Mouse (Mus musculus): ENCODE results near the gene Cdkl3. TPM values are rescaled to one million over a fixed set of nuclear protein-coding genes. Genes with fewer than 3 reads are reported as not detected.

The Cdkl3 gene
- 13.4 and 13.9 TPM in 2 replicates for polyA plus RNA-seq (2015; fragmentation: Nextera tagmentation; extraction: Ambion mirVana)

GRCm38 (mm10) chr11:52003772-52004528 is at the start of gene Cdkl3:
Gene Cdkl3 (plus strand): TSS chr11:52004221.
- peak; percentile 89 for ATAC-seq (ENCODE audit: insufficient number of reproducible peaks, insufficient read depth, low FRiP score, low TSS enrichment, low read depth)
- Histone ChIP-seq H3K27ac (peak within 1 kb of the TSS; percentile 92), H3K4me1 (peaks cover 27% of the 10 kb centered on the region), H3K27me3 (no peaks in the 10 kb centered on the region), H3K9me3 (no peaks in the 10 kb centered on the region), H3K4me2 (peak within 1 kb of the TSS; percentile 73), H3K4me3 (peak within 1 kb of the TSS; percentile 73), H3K9ac (peak within 1 kb of the TSS; percentile 84), H3K36me3 (no peaks in the 10 kb centered on the region)
- WGBS = under 1% methylated on average over 51 of the region's 51 CpGs

- no peaks in the 10 kb centered on the region for H3K36me3 ChIP-seq
- H3K27me3 ChIP-seq = no peaks in the 10 kb centered on the region
- 66% methylated on average over 9 of the region's 9 CpGs for WGBS
- no peaks in the 10 kb centered on the region for H3K9me3 ChIP-seq
- H3K4me3 ChIP-seq = no peak overlapping the region
- H3K4me1 ChIP-seq = no peaks in the 10 kb centered on the region
- H3K4me2 ChIP-seq = no peak overlapping the region
- H3K9ac ChIP-seq = no peak overlapping the region
- ATAC-seq (ENCODE audit: insufficient number of reproducible peaks, insufficient read depth, low FRiP score, low TSS enrichment, low read depth) = no peak
- no peak overlapping the region for H3K27ac ChIP-seq
Measured at GRCm38 (mm10) chr11:51956112-51956511, 47.9 kb upstream of the Cdkl3 start.

GRCm38 (mm10) chr11:51957760-51958159 is 46.3 kb upstream of the Cdkl3 start:
- H3K36me3 ChIP-seq = no peaks in the 10 kb centered on the region
- no peak overlapping the region for H3K9ac ChIP-seq
- H3K4me2 ChIP-seq = no peak overlapping the region
- H3K9me3 ChIP-seq = no peaks in the 10 kb centered on the region
- no peak overlapping the region for H3K4me3 ChIP-seq
- no peaks in the 10 kb centered on the region for H3K4me1 ChIP-seq
- H3K27me3 ChIP-seq = no peaks in the 10 kb centered on the region
- 89% methylated on average over 4 of the region's 4 CpGs for WGBS
- ATAC-seq (ENCODE audit: insufficient number of reproducible peaks, insufficient read depth, low FRiP score, low TSS enrichment, low read depth) = no peak
- H3K27ac ChIP-seq = no peak overlapping the region

GRCm38 (mm10) chr11:51959511-51959910 is 44.5 kb upstream of the Cdkl3 start:
- ATAC-seq (ENCODE audit: insufficient number of reproducible peaks, insufficient read depth, low FRiP score, low TSS enrichment, low read depth) = no peak
- 67% methylated on average over 5 of the region's 5 CpGs for WGBS

GRCm38 (mm10) chr11:51960061-51960460 is 44.0 kb upstream of the Cdkl3 start:
- Histone ChIP-seq H3K4me3 (no peak overlapping the region), H3K4me2 (no peak overlapping the region), H3K27me3 (no peaks in the 10 kb centered on the region), H3K9me3 (no peaks in the 10 kb centered on the region), H3K36me3 (no peaks in the 10 kb centered on the region), H3K27ac (no peak overlapping the region), H3K4me1 (no peaks in the 10 kb centered on the region), H3K9ac (no peak overlapping the region)
- ATAC-seq (ENCODE audit: insufficient number of reproducible peaks, insufficient read depth, low FRiP score, low TSS enrichment, low read depth) = no peak
- 90% methylated on average over 4 of the region's 4 CpGs for WGBS

More at GRCm38 (mm10) chr11:51959511-51959910, 44.5 kb upstream of the Cdkl3 start:
- Histone ChIP-seq H3K27me3 (no peaks in the 10 kb centered on the region), H3K9ac (no peak overlapping the region), H3K9me3 (no peaks in the 10 kb centered on the region), H3K36me3 (no peaks in the 10 kb centered on the region), H3K4me1 (no peaks in the 10 kb centered on the region), H3K4me2 (no peak overlapping the region), H3K27ac (no peak overlapping the region), H3K4me3 (no peak overlapping the region)

- Histone ChIP-seq H3K9ac (no peak overlapping the region), H3K27ac (no peak overlapping the region), H3K4me2 (no peak overlapping the region), H3K27me3 (no peaks in the 10 kb centered on the region), H3K36me3 (no peaks in the 10 kb centered on the region), H3K4me1 (no peaks in the 10 kb centered on the region), H3K9me3 (no peaks in the 10 kb centered on the region), H3K4me3 (no peak overlapping the region)
- WGBS = 71% methylated on average over 11 of the region's 11 CpGs
- no peak for ATAC-seq (ENCODE audit: insufficient number of reproducible peaks, insufficient read depth, low FRiP score, low TSS enrichment, low read depth)
Measured at GRCm38 (mm10) chr11:51960967-51961471, 43.0 kb upstream of the Cdkl3 start.

GRCm38 (mm10) chr11:51961761-51962160 is 42.3 kb upstream of the Cdkl3 start:
- Histone ChIP-seq H3K27ac (no peak overlapping the region), H3K9ac (no peak overlapping the region), H3K4me1 (no peaks in the 10 kb centered on the region), H3K4me2 (no peak overlapping the region), H3K4me3 (no peak overlapping the region), H3K36me3 (no peaks in the 10 kb centered on the region), H3K9me3 (no peaks in the 10 kb centered on the region), H3K27me3 (no peaks in the 10 kb centered on the region)
- no peak for ATAC-seq (ENCODE audit: insufficient number of reproducible peaks, insufficient read depth, low FRiP score, low TSS enrichment, low read depth)
- 82% methylated on average over 8 of the region's 8 CpGs for WGBS

- H3K9me3 ChIP-seq = no peaks in the 10 kb centered on the region
- no peak for ATAC-seq (ENCODE audit: insufficient number of reproducible peaks, insufficient read depth, low FRiP score, low TSS enrichment, low read depth)
- H3K4me3 ChIP-seq = no peak overlapping the region
- 86% methylated on average over 7 of the region's 7 CpGs for WGBS
- no peaks in the 10 kb centered on the region for H3K36me3 ChIP-seq
- no peak overlapping the region for H3K9ac ChIP-seq
- peaks cover 2% of the 10 kb centered on the region; the same call in 1 of the 2 replicates for H3K4me1 ChIP-seq
- H3K4me2 ChIP-seq = no peak overlapping the region
- no peak overlapping the region for H3K27ac ChIP-seq
- H3K27me3 ChIP-seq = no peaks in the 10 kb centered on the region
Measured at GRCm38 (mm10) chr11:51962277-51962676, 41.7 kb upstream of the Cdkl3 start.

GRCm38 (mm10) chr11:51966651-51967050 is 37.4 kb upstream of the Cdkl3 start:
- no peak for ATAC-seq (ENCODE audit: insufficient number of reproducible peaks, insufficient read depth, low FRiP score, low TSS enrichment, low read depth)
- H3K4me3 ChIP-seq = no peak overlapping the region
- no peak overlapping the region for H3K4me2 ChIP-seq
- H3K4me1 ChIP-seq = peaks cover 14% of the 10 kb centered on the region
- no peak overlapping the region for H3K27ac ChIP-seq
- 79% methylated on average over 5 of the region's 5 CpGs for WGBS
- no peak overlapping the region for H3K9ac ChIP-seq
- H3K36me3 ChIP-seq = peaks cover 18% of the 10 kb centered on the region
- no peaks in the 10 kb centered on the region for H3K9me3 ChIP-seq
- H3K27me3 ChIP-seq = no peaks in the 10 kb centered on the region

GRCm38 (mm10) chr11:51967443-51968401 is 36.3 kb upstream of the Cdkl3 start, which contains the start of gene Cdkn2aipnl:
Gene Cdkn2aipnl (plus strand): TSS chr11:51967661.
- Histone ChIP-seq H3K9ac (peak within 1 kb of the TSS; percentile 81), H3K4me3 (peak within 1 kb of the TSS; percentile 65), H3K27ac (peak within 1 kb of the TSS; percentile 19), H3K27me3 (no peaks in the 10 kb centered on the region), H3K9me3 (no peaks in the 10 kb centered on the region), H3K4me1 (peaks cover 14% of the 10 kb centered on the region), H3K36me3 (peaks cover 29% of the 10 kb centered on the region), H3K4me2 (peak within 1 kb of the TSS; percentile 94)
- ATAC-seq (ENCODE audit: insufficient number of reproducible peaks, insufficient read depth, low FRiP score, low TSS enrichment, low read depth) = peak; percentile 83
- WGBS = 2% methylated on average over 63 of the region's 63 CpGs

- peak overlapping the region; percentile 1; the same call in 1 of the 2 replicates for H3K4me3 ChIP-seq
- H3K9me3 ChIP-seq = no peaks in the 10 kb centered on the region
- H3K27ac ChIP-seq = no peak overlapping the region
- WGBS = 92% methylated on average over 9 of the region's 9 CpGs
- H3K4me2 ChIP-seq = peak overlapping the region; percentile 94
- H3K27me3 ChIP-seq = no peaks in the 10 kb centered on the region
- H3K9ac ChIP-seq = peak overlapping the region; percentile 44; the same call in 1 of the 2 replicates
- peaks cover 40% of the 10 kb centered on the region for H3K36me3 ChIP-seq
- peaks cover 14% of the 10 kb centered on the region for H3K4me1 ChIP-seq
- no peak for ATAC-seq (ENCODE audit: insufficient number of reproducible peaks, insufficient read depth, low FRiP score, low TSS enrichment, low read depth)
Measured at GRCm38 (mm10) chr11:51968896-51969295, 35.1 kb upstream of the Cdkl3 start.
